Mouse (Mus musculus) common myeloid progenitor, adult 5-6 weeks (primary cell): ENCODE measurements around the gene AV320801. TPM values are rescaled to one million over a fixed set of nuclear protein-coding genes. Genes with fewer than 3 reads are reported as not detected.
"Not testable (repeated sequence)": the region's sequence is repeated elsewhere in the genome, so short reads cannot be mapped to it uniquely, and the experiment has no call there.

Source experiments
- ATAC-seq: replicated peaks from 2 replicates; pipeline ENCODE4 v1.8.0; 2016; ENCODE audit warnings: low read depth, mild to moderate bottlenecking, moderate TSS enrichment, inconsistent platforms; ENCODE audit not compliant: poor library complexity, severe bottlenecking
- total RNA-seq: library from RNA; stranded (forward); fragments of 200-1000, 187-1606 nt; gene quantifications from 2 replicates; pipeline ENCODE4 v1.2.3, GENCODE M21; 2017

Gene AV320801
- total RNA-seq = not detected in 2 replicates

DNA sequence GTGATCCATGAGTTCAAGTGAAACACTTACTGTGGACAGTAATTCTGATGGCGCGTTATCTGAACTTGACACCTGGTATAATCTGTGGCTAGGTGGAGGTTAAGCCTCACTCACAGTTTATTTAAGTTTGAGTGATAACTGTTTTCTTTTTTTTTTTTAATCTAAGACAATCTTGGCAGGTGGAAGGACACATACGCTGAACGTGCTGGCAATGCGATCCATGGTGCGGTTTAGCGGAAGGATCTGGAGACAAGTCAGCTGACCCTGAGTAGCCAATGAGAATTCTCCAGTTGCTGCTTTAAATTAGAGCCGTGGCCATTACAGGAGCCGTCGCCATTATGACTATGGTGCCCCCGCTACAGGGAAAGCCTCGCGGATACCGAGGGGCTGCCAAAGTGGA is at the start of gene AV320801:
Gene AV320801 (plus strand): TSS at position 301 of the 400 bp plus-strand sequence.
- ATAC-seq = not testable (repeated sequence)

GRCm38 (mm10) chrX:135464160-135464559 is 30.2 kb upstream of the AV320801 start:
- not testable (repeated sequence) for ATAC-seq

GRCm38 (mm10) chrX:135481902-135482301 is 12.5 kb upstream of the AV320801 start:
- ATAC-seq = 0 out of 2 replicates have a peak, but pooled peaks have one; percentile 42

DNA sequence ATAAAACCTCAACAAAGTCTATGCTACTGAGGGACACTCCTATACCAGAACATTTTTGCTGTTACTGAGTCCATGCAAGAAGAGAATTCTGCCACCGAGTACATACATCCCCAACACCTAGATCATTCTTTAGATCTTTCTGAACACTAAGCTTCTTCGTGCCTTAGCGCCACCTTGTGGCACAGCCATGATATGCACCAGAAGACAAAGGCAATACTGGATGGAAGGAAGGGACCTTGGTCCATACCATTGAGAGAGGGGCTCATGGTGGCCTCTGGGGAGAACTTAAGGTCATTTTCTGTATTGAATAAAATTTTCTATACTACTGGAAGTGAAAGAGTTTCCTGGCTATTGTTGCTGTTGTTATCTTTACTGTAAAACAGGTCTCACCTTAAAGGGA is 11.2 kb upstream of the AV320801 start:
- ATAC-seq = 0 out of 2 replicates have a peak, but pooled peaks have one; percentile 62

Other genes starting within 250 kb of the AV320801 start
- gene Pramel3, start 192.3 kb upstream of the AV320801 start, total RNA-seq = not detected in 2 replicates
- gene Gm5128, start 121.3 kb upstream of the AV320801 start, total RNA-seq = not detected in 2 replicates
- gene Gm7903, start 60.8 kb upstream of the AV320801 start, total RNA-seq = not detected in 2 replicates
- gene Nxf7, start 104.2 kb downstream of the AV320801 start, total RNA-seq = 0.05 and 0.87 TPM in 2 replicates
- gene Prame, start 133.1 kb downstream of the AV320801 start, total RNA-seq = not detected in 2 replicates
- gene Tcp11x2, start 199.2 kb downstream of the AV320801 start, total RNA-seq = not detected in 2 replicates
- not detected in 2 replicates for gene Tmsb15a, start 230.7 kb downstream of the AV320801 start, total RNA-seq
- gene Armcx5, start 248.1 kb downstream of the AV320801 start, total RNA-seq = 9.9 and 11.7 TPM in 2 replicates
- gene Gprasp1, start 248.1 kb downstream of the AV320801 start, total RNA-seq = 31.2 and 45.9 TPM in 2 replicates